Comparison of ENCODE assay signal across 15 mouse cellular contexts in genomic region chr3:81885566-81885965, GRCm38 (mm10).
"Had no signal": no experiment of that assay in that cellular context is flagged by ENCODE, and none has a peak within 500 bp of the region (broad histone marks: within the 10 kb centered on the region; RNA-seq: fewer than 3 reads in every experiment).

No protein-coding gene starts in this region.

- H3K36me3 ChIP-seq: lung, embryonic 15.5 days; midbrain, embryonic 13.5 days; midbrain, embryonic 15.5 days; neural tube, embryonic 12.5 days had no signal

- H3K9me3 ChIP-seq: lung, embryonic 15.5 days; megakaryocyte, embryonic 14.5 days; midbrain, embryonic 13.5 days; midbrain, embryonic 15.5 days; neural tube, embryonic 12.5 days had no signal

- H3K4me3 ChIP-seq: lung, embryonic 15.5 days; megakaryocyte, embryonic 14.5 days; midbrain, embryonic 13.5 days; midbrain, embryonic 15.5 days; neural tube, embryonic 12.5 days had no signal

- H3K9ac ChIP-seq: lung, embryonic 15.5 days; midbrain, embryonic 13.5 days; midbrain, embryonic 15.5 days; neural tube, embryonic 12.5 days had no signal

- DNase-seq: lung, adult 2 months; lung, postnatal 14 days; lung, postnatal 36 days; right cerebral cortex, postnatal 14 days; thymus, adult 18-20 months; thymus, postnatal 14 days; thymus, postnatal 36 days had no signal

- H3K4me2 ChIP-seq: lung, embryonic 15.5 days; midbrain, embryonic 11.5 days; midbrain, embryonic 13.5 days; midbrain, embryonic 15.5 days; neural tube, embryonic 12.5 days had no signal

- H3K27ac ChIP-seq: lung, embryonic 15.5 days; macrophage; midbrain, embryonic 13.5 days; midbrain, embryonic 15.5 days; neural tube, embryonic 12.5 days had no signal

- H3K4me1 ChIP-seq: lung, embryonic 15.5 days; megakaryocyte, embryonic 14.5 days; midbrain, embryonic 13.5 days; midbrain, embryonic 15.5 days; neural tube, embryonic 12.5 days had no signal

- ATAC-seq: lung, postnatal 0 days; midbrain, embryonic 13.5 days; midbrain, embryonic 15.5 days had no signal

- H3K27me3 ChIP-seq: lung, embryonic 15.5 days; megakaryocyte, embryonic 14.5 days; midbrain, embryonic 13.5 days; midbrain, embryonic 15.5 days; neural tube, embryonic 12.5 days had no signal
